Mouse (Mus musculus) thymus, adult 2 months (tissue): Measurements from ENCODE around the gene Adamts7.

Experiments
- CTCF ChIP-seq: fragments of 200-500 bp; IDR thresholded peaks from 2 replicates; pipeline ENCODE4 v1.5.1; 2012; ENCODE audit warnings: mild to moderate bottlenecking, control low read depth, low read length, moderate library complexity, borderline replicate concordance; ENCODE audit not compliant: control insufficient read depth, poor library complexity, insufficient read depth; ENCODE audit errors: extremely low read depth
- POLR2A ChIP-seq: fragments of 200-500 bp; IDR thresholded peaks from 2 replicates; pipeline ENCODE4 v1.6.1; 2012; ENCODE audit warnings: mild to moderate bottlenecking, low read length, control low read depth, moderate library complexity; ENCODE audit not compliant: control insufficient read depth, poor library complexity, insufficient read depth; ENCODE audit errors: extremely low read depth

- TF ChIP-seq POLR2A (no peak), CTCF (no peak)
Measured at GRCm38 (mm10) chr9:90122246-90122740, 40.6 kb upstream of the Adamts7 start.
